Mouse (Mus musculus) E14TG2a.4 (cell line): Measurements from ENCODE around the gene Pnkp.

Experiments used
- CTCF ChIP-seq: conservative IDR thresholded peaks from 2 replicates; pipeline ENCODE4 v1.5.1; 2014; ENCODE audit warnings: low read length
- POU5F1 ChIP-seq: IDR thresholded peaks from 2 replicates; pipeline ENCODE4 v1.6.1; 2014; ENCODE audit warnings: low read length, borderline replicate concordance

- TF ChIP-seq CTCF (no peak), POU5F1 (no peak)
Measured at GRCm38 (mm10) chr7:44828706-44829105, 28.2 kb upstream of the Pnkp start.
